Mouse (Mus musculus): ENCODE measurements around the gene Fbln7. TPM values are rescaled to one million over a fixed set of nuclear protein-coding genes. Genes with fewer than 3 reads are reported as not detected.

Fbln7 gene
- polyA plus RNA-seq, 1 experiment: 0.19 TPM

- no peak overlapping the region for H3ac ChIP-seq (ENCODE audit: control insufficient read depth, insufficient read length)
- H3K36me3 ChIP-seq (ENCODE audit: control insufficient read depth, insufficient read depth): no peaks in the 10 kb centered on the region
- TF ChIP-seq MYOG (IDR thresholded peaks at IDR 0.05; ENCODE audit: control insufficient read depth in 1 of 3, insufficient read depth in 1 of 3, insufficient read length in 2 of 3, low read depth in 2 of 3) (peak in 1 of 3 experiments; percentile 11), USF1 (IDR thresholded peaks at IDR 0.05; ENCODE audit: low read depth) (no peak)
- H3K4me3 ChIP-seq: no peak overlapping the region
- H3K27me3 ChIP-seq (ENCODE audit: control insufficient read depth, insufficient read depth, insufficient read length): peaks cover 16% of the 10 kb centered on the region
- H3K79me2 ChIP-seq (ENCODE audit: control insufficient read depth, insufficient read depth): no peaks in the 10 kb centered on the region
- peak overlapping the region; percentile 81 for H3K4me2 ChIP-seq (ENCODE audit: low read depth)
Observed at GRCm38 (mm10) chr2:128863777-128864331, 1.1 kb downstream of the Fbln7 start.

GRCm38 (mm10) chr2:128865061-128865460 is 2.3 kb downstream of the Fbln7 start:
- Histone ChIP-seq H3K36me3 (ENCODE audit: control insufficient read depth, insufficient read depth) (no peaks in the 10 kb centered on the region), H3K4me3 (no peak overlapping the region), H3ac (ENCODE audit: control insufficient read depth, insufficient read length) (no peak overlapping the region), H3K79me2 (ENCODE audit: control insufficient read depth, insufficient read depth) (no peaks in the 10 kb centered on the region), H3K4me2 (ENCODE audit: low read depth) (no peak overlapping the region), H3K27me3 (ENCODE audit: control insufficient read depth, insufficient read depth, insufficient read length) (peaks cover 16% of the 10 kb centered on the region)
- TF ChIP-seq TCF3 (IDR thresholded peaks at IDR 0.05; ENCODE audit: insufficient read length, low read depth) (no peak), SRF (IDR thresholded peaks at IDR 0.05; ENCODE audit: control insufficient read depth, insufficient read length, low read depth) (no peak), MAX (IDR thresholded peaks at IDR 0.05; ENCODE audit: low read depth) (no peak), REST (IDR thresholded peaks at IDR 0.05; ENCODE audit: insufficient read depth, insufficient read length) (no peak), CEBPB (IDR thresholded peaks at IDR 0.05; ENCODE audit: insufficient read depth, poor library complexity, severe bottlenecking) (no peak), POLR2AphosphoS2 (IDR thresholded peaks at IDR 0.05; ENCODE audit: insufficient read length, low read depth) (no peak)

GRCm38 (mm10) chr2:128871656-128872055 is 8.9 kb downstream of the Fbln7 start:
- H3K79me2 ChIP-seq (ENCODE audit: control insufficient read depth, insufficient read depth): no peaks in the 10 kb centered on the region
- H3K36me3 ChIP-seq (ENCODE audit: control insufficient read depth, insufficient read depth): no peaks in the 10 kb centered on the region
- no peak overlapping the region for H3ac ChIP-seq (ENCODE audit: control insufficient read depth, insufficient read length)
- no peak overlapping the region for H3K4me2 ChIP-seq (ENCODE audit: low read depth)
- H3K4me3 ChIP-seq: no peak overlapping the region
- TF ChIP-seq USF1 (IDR thresholded peaks at IDR 0.05; ENCODE audit: low read depth) (no peak), POLR2A (IDR thresholded peaks at IDR 0.05; ENCODE audit: insufficient read length, low read depth) (no peak), E2F4 (IDR thresholded peaks at IDR 0.05; ENCODE audit: insufficient read depth) (no peak), MYOG (IDR thresholded peaks at IDR 0.05; ENCODE audit: control insufficient read depth in 1 of 3, insufficient read depth in 1 of 3, insufficient read length in 2 of 3, low read depth in 2 of 3) (no peak), SRF (IDR thresholded peaks at IDR 0.05; ENCODE audit: control insufficient read depth, insufficient read length, low read depth) (no peak), TCF3 (IDR thresholded peaks at IDR 0.05; ENCODE audit: insufficient read length, low read depth) (no peak), TCF12 (IDR thresholded peaks at IDR 0.05; ENCODE audit: insufficient read depth, poor library complexity, severe bottlenecking) (no peak), MAX (IDR thresholded peaks at IDR 0.05; ENCODE audit: low read depth) (no peak), CEBPB (IDR thresholded peaks at IDR 0.05; ENCODE audit: insufficient read depth, poor library complexity, severe bottlenecking) (no peak), MYOD1 (IDR thresholded peaks at IDR 0.05; ENCODE audit: control insufficient read depth in 1 of 3, insufficient read length in 2 of 3, low read depth in 2 of 3) (no peak), REST (IDR thresholded peaks at IDR 0.05; ENCODE audit: insufficient read depth, insufficient read length) (no peak), POLR2AphosphoS2 (IDR thresholded peaks at IDR 0.05; ENCODE audit: insufficient read length, low read depth) (no peak)
- H3K27me3 ChIP-seq (ENCODE audit: control insufficient read depth, insufficient read depth, insufficient read length): no peaks in the 10 kb centered on the region

- H3K27me3 ChIP-seq (ENCODE audit: control insufficient read depth, insufficient read depth, insufficient read length): no peaks in the 10 kb centered on the region
- H3K4me2 ChIP-seq (ENCODE audit: low read depth): no peak overlapping the region
- no peak overlapping the region for H3ac ChIP-seq (ENCODE audit: control insufficient read depth, insufficient read length)
- no peak overlapping the region for H3K4me3 ChIP-seq
- TF ChIP-seq SRF (IDR thresholded peaks at IDR 0.05; ENCODE audit: control insufficient read depth, insufficient read length, low read depth): no peak
- TF ChIP-seq POLR2AphosphoS2 (IDR thresholded peaks at IDR 0.05; ENCODE audit: insufficient read length, low read depth): no peak
- no peak for TF ChIP-seq TCF3 (IDR thresholded peaks at IDR 0.05; ENCODE audit: insufficient read length, low read depth)
- no peak for TF ChIP-seq TCF12 (IDR thresholded peaks at IDR 0.05; ENCODE audit: insufficient read depth, poor library complexity, severe bottlenecking)
- no peak for TF ChIP-seq CEBPB (IDR thresholded peaks at IDR 0.05; ENCODE audit: insufficient read depth, poor library complexity, severe bottlenecking)
- no peak for TF ChIP-seq USF1 (IDR thresholded peaks at IDR 0.05; ENCODE audit: low read depth)
- TF ChIP-seq MYOD1 (IDR thresholded peaks at IDR 0.05; ENCODE audit: control insufficient read depth in 1 of 3, insufficient read length in 2 of 3, low read depth in 2 of 3): no peak
- no peak for TF ChIP-seq POLR2A (IDR thresholded peaks at IDR 0.05; ENCODE audit: insufficient read length, low read depth)
- TF ChIP-seq MAX (IDR thresholded peaks at IDR 0.05; ENCODE audit: low read depth): no peak
- no peak for TF ChIP-seq E2F4 (IDR thresholded peaks at IDR 0.05; ENCODE audit: insufficient read depth)
- TF ChIP-seq REST (IDR thresholded peaks at IDR 0.05; ENCODE audit: insufficient read depth, insufficient read length): no peak
- TF ChIP-seq MYOG (IDR thresholded peaks at IDR 0.05; ENCODE audit: control insufficient read depth in 1 of 3, insufficient read depth in 1 of 3, insufficient read length in 2 of 3, low read depth in 2 of 3): no peak
- H3K36me3 ChIP-seq (ENCODE audit: control insufficient read depth, insufficient read depth): no peaks in the 10 kb centered on the region
- no peaks in the 10 kb centered on the region for H3K79me2 ChIP-seq (ENCODE audit: control insufficient read depth, insufficient read depth)
Observed at GRCm38 (mm10) chr2:128872256-128872655, 9.5 kb downstream of the Fbln7 start.

GRCm38 (mm10) chr2:128875526-128875925 is 12.7 kb downstream of the Fbln7 start:
- H3K27me3 ChIP-seq (ENCODE audit: control insufficient read depth, insufficient read depth, insufficient read length): no peaks in the 10 kb centered on the region
- TF ChIP-seq POLR2AphosphoS2 (IDR thresholded peaks at IDR 0.05; ENCODE audit: insufficient read length, low read depth): no peak
- no peak for TF ChIP-seq POLR2A (IDR thresholded peaks at IDR 0.05; ENCODE audit: insufficient read length, low read depth)
- no peak for TF ChIP-seq CEBPB (IDR thresholded peaks at IDR 0.05; ENCODE audit: insufficient read depth, poor library complexity, severe bottlenecking)
- peak in 2 of 3 experiments; percentile 48 to 53 for TF ChIP-seq MYOG (IDR thresholded peaks at IDR 0.05; ENCODE audit: control insufficient read depth in 1 of 3, insufficient read depth in 1 of 3, insufficient read length in 2 of 3, low read depth in 2 of 3)
- no peak for TF ChIP-seq E2F4 (IDR thresholded peaks at IDR 0.05; ENCODE audit: insufficient read depth)
- TF ChIP-seq USF1 (IDR thresholded peaks at IDR 0.05; ENCODE audit: low read depth): no peak
- TF ChIP-seq MYOD1 (IDR thresholded peaks at IDR 0.05; ENCODE audit: control insufficient read depth in 1 of 3, insufficient read length in 2 of 3, low read depth in 2 of 3): peak in 2 of 3 experiments; percentile 14 to 44
- TF ChIP-seq TCF3 (IDR thresholded peaks at IDR 0.05; ENCODE audit: insufficient read length, low read depth): no peak
- TF ChIP-seq MAX (IDR thresholded peaks at IDR 0.05; ENCODE audit: low read depth): no peak
- TF ChIP-seq TCF12 (IDR thresholded peaks at IDR 0.05; ENCODE audit: insufficient read depth, poor library complexity, severe bottlenecking): no peak
- no peak for TF ChIP-seq REST (IDR thresholded peaks at IDR 0.05; ENCODE audit: insufficient read depth, insufficient read length)
- no peak for TF ChIP-seq SRF (IDR thresholded peaks at IDR 0.05; ENCODE audit: control insufficient read depth, insufficient read length, low read depth)
- H3K4me2 ChIP-seq (ENCODE audit: low read depth): peak overlapping the region; percentile 37
- no peak overlapping the region for H3ac ChIP-seq (ENCODE audit: control insufficient read depth, insufficient read length)
- H3K79me2 ChIP-seq (ENCODE audit: control insufficient read depth, insufficient read depth): no peaks in the 10 kb centered on the region
- H3K36me3 ChIP-seq (ENCODE audit: control insufficient read depth, insufficient read depth): no peaks in the 10 kb centered on the region
- H3K4me3 ChIP-seq: no peak overlapping the region
